Mouse (Mus musculus): ENCODE data around the gene Ifitm5. TPM values are rescaled to one million over a fixed set of nuclear protein-coding genes. Genes with fewer than 3 reads are reported as not detected.

Gene Ifitm5
- polyA plus RNA-seq, 1 experiment from 2014 or later: 110 TPM

DNA sequence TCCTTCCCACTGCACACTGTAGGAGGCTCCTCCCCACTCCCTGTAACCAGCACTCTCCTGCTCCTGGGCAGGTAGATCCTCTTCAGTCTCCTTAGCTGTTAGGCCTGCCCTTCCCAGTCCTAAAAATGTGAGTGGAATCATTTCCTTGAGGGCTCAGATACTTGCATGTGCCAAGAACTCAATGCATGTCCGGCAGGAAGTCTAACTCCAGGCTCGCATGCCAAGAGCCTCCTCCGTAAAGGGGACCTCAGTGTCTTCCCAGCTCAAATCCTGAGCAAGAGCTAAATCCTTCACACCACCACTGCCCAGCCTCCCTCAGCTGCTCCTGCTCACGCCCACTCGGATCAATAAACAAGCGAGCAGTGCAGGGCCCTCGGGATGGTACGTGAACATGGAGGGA is 960 bp upstream of the Ifitm5 start:
- ATAC-seq (ENCODE audit: insufficient number of reproducible peaks, low FRiP score, low TSS enrichment, low read depth): no peak
- Histone ChIP-seq H3K9me3 (replicated peaks) (no peaks in the 10 kb centered on the region), H3K4me2 (replicated peaks) (peak overlapping the region; percentile 27), H3K4me3 (replicated peaks) (no peak overlapping the region), H3K36me3 (peaks cover 47% of the 10 kb centered on the region), H3K9ac (no peak overlapping the region), H3K4me1 (peaks cover 52% of the 10 kb centered on the region), H3K27ac (replicated peaks) (peak overlapping the region; percentile 70), H3K27me3 (no peaks in the 10 kb centered on the region)
- WGBS: 34% methylated on average over 8 of the region's 8 CpGs

DNA sequence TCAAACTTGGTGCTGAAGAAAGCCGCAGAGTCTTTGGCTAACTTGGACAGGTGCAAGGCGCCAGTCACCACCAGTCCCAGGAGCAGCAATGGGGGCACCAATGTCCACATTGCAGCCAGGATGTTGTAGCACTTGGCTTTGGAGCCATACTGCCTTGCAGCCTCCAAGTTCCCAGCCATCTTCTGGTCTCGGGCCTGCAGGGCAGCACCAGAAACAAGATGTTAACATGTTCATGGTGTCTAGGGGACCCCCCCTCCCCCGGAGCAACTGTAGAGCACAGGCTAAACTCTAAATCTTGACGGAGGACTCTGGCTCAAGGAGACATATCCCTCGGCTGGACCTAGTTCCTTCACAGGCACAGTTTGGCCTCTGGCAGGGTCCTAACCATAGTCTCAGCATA is 836 bp downstream of the Ifitm5 start:
- H3K9ac ChIP-seq: no peak overlapping the region
- no peaks in the 10 kb centered on the region for H3K9me3 ChIP-seq (replicated peaks)
- H3K36me3 ChIP-seq: peaks cover 60% of the 10 kb centered on the region
- peaks cover 49% of the 10 kb centered on the region for H3K4me1 ChIP-seq
- WGBS: 82% methylated on average over 6 of the region's 6 CpGs
- ATAC-seq (ENCODE audit: insufficient number of reproducible peaks, low FRiP score, low TSS enrichment, low read depth): no peak
- no peak overlapping the region for H3K4me3 ChIP-seq (replicated peaks)
- no peaks in the 10 kb centered on the region for H3K27me3 ChIP-seq
- H3K4me2 ChIP-seq (replicated peaks): no peak overlapping the region
- peak overlapping the region; percentile 51; the same call in 1 of the 2 replicates for H3K27ac ChIP-seq (replicated peaks)

DNA sequence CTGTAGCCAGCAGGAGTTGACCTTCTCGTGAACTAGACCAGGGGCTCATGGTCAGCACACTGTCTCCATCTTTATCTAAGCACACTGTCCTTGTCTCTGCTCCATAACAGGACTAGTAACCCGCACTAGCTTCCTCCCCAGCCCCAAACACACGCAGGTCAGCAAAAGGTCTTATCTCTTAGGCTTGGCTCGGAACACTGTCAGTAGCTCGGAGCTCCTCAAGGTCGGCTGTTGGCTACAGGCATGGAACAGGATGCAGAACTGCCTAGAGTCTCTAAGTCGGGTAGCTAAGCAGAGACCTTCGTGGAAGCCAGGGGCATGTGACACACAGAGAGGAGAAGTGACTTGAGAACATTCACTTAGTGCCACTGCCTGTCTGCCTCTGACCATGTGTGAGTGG is 1.9 kb downstream of the Ifitm5 start:
- ATAC-seq (ENCODE audit: insufficient number of reproducible peaks, low FRiP score, low TSS enrichment, low read depth): no peak
- Histone ChIP-seq H3K9me3 (replicated peaks) (no peaks in the 10 kb centered on the region), H3K27me3 (no peaks in the 10 kb centered on the region), H3K4me2 (replicated peaks) (no peak overlapping the region), H3K27ac (replicated peaks) (0 out of 2 replicates have a peak overlapping the region, but pooled peaks have one; percentile 17), H3K36me3 (peaks cover 62% of the 10 kb centered on the region), H3K4me1 (peaks cover 42% of the 10 kb centered on the region), H3K9ac (no peak overlapping the region), H3K4me3 (replicated peaks) (no peak overlapping the region)
- 87% methylated on average over 8 of the region's 8 CpGs for WGBS

- H3K4me2 ChIP-seq (replicated peaks): no peak overlapping the region
- no peak overlapping the region for H3K9ac ChIP-seq
- peaks cover 42% of the 10 kb centered on the region for H3K4me1 ChIP-seq
- 0 out of 2 replicates have a peak overlapping the region, but pooled peaks have one; percentile 17 for H3K27ac ChIP-seq (replicated peaks)
- no peaks in the 10 kb centered on the region for H3K27me3 ChIP-seq
- ATAC-seq (ENCODE audit: insufficient number of reproducible peaks, low FRiP score, low TSS enrichment, low read depth): no peak
- H3K36me3 ChIP-seq: peaks cover 57% of the 10 kb centered on the region
- H3K9me3 ChIP-seq (replicated peaks): no peaks in the 10 kb centered on the region
- H3K4me3 ChIP-seq (replicated peaks): no peak overlapping the region
- WGBS: 70% methylated on average over 7 of the region's 7 CpGs
Observed at GRCm38 (mm10) chr7:140946980-140947379, 3.1 kb downstream of the Ifitm5 start.

- 88% methylated on average over 10 of the region's 10 CpGs for whole genome bisulfite sequencing
- Histone ChIP-seq H3K4me1 (peaks cover 35% of the 10 kb centered on the region), H3K27ac (replicated peaks) (no peak overlapping the region), H3K27me3 (no peaks in the 10 kb centered on the region), H3K4me3 (replicated peaks) (no peak overlapping the region), H3K4me2 (replicated peaks) (no peak overlapping the region), H3K9ac (no peak overlapping the region), H3K36me3 (peaks cover 57% of the 10 kb centered on the region), H3K9me3 (replicated peaks) (no peaks in the 10 kb centered on the region)
- ATAC-seq (ENCODE audit: insufficient number of reproducible peaks, low FRiP score, low TSS enrichment, low read depth): no peak
Observed at GRCm38 (mm10) chr7:140946311-140946710, 3.8 kb downstream of the Ifitm5 start.

- ATAC-seq (ENCODE audit: insufficient number of reproducible peaks, low FRiP score, low TSS enrichment, low read depth): no peak
- peaks cover 35% of the 10 kb centered on the region for H3K4me1 ChIP-seq
- H3K9ac ChIP-seq: no peak overlapping the region
- H3K27ac ChIP-seq (replicated peaks): no peak overlapping the region
- WGBS: 95% methylated on average over 5 of the region's 5 CpGs
- H3K4me3 ChIP-seq (replicated peaks): no peak overlapping the region
- H3K9me3 ChIP-seq (replicated peaks): no peaks in the 10 kb centered on the region
- H3K4me2 ChIP-seq (replicated peaks): no peak overlapping the region
- H3K27me3 ChIP-seq: no peaks in the 10 kb centered on the region
- peaks cover 57% of the 10 kb centered on the region for H3K36me3 ChIP-seq
Observed at GRCm38 (mm10) chr7:140945247-140945646, 4.8 kb downstream of the Ifitm5 start.

DNA sequence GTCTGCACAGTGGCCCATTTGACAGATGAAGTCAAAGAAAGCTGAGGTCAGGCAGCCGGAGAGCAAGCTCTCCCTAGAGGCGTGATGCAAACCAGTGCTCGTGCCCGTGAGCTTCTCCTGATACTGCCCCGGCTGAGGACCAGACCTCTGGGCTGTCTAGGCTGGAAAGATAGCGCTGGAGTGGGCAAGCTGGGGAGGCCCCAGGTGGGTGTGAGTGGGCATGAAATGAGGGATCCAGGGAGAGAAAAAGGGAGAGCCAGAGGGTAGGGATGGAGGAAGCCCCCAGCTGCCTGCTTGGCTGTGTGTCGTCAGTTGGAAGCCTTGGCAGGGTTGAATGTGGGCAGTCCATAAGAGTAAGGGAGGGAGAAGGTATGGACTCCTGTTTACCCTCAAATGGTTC is 5.9 kb downstream of the Ifitm5 start:
- ATAC-seq (ENCODE audit: insufficient number of reproducible peaks, low FRiP score, low TSS enrichment, low read depth): no peak
- H3K36me3 ChIP-seq: peaks cover 49% of the 10 kb centered on the region
- no peak overlapping the region for H3K9ac ChIP-seq
- WGBS: 83% methylated on average over 7 of the region's 7 CpGs
- H3K27me3 ChIP-seq: no peaks in the 10 kb centered on the region
- peaks cover 37% of the 10 kb centered on the region for H3K4me1 ChIP-seq
- H3K9me3 ChIP-seq (replicated peaks): no peaks in the 10 kb centered on the region
- H3K4me2 ChIP-seq (replicated peaks): no peak overlapping the region
- no peak overlapping the region for H3K4me3 ChIP-seq (replicated peaks)
- no peak overlapping the region; the same call in 1 of the 2 replicates for H3K27ac ChIP-seq (replicated peaks)

GRCm38 (mm10) chr7:140943356-140943755 is 6.7 kb downstream of the Ifitm5 start:
- no peaks in the 10 kb centered on the region for H3K27me3 ChIP-seq
- H3K27ac ChIP-seq (replicated peaks): peak overlapping the region; percentile 99
- H3K4me3 ChIP-seq (replicated peaks): no peak overlapping the region
- H3K9me3 ChIP-seq (replicated peaks): no peaks in the 10 kb centered on the region
- H3K36me3 ChIP-seq: peaks cover 40% of the 10 kb centered on the region
- no peak for ATAC-seq (ENCODE audit: insufficient number of reproducible peaks, low FRiP score, low TSS enrichment, low read depth)
- H3K4me1 ChIP-seq: peaks cover 41% of the 10 kb centered on the region
- no peak overlapping the region for H3K4me2 ChIP-seq (replicated peaks)
- H3K9ac ChIP-seq: no peak overlapping the region
- WGBS: 75% methylated on average over 4 of the region's 4 CpGs

GRCm38 (mm10) chr7:140942811-140943210 is 7.3 kb downstream of the Ifitm5 start:
- no peak for ATAC-seq (ENCODE audit: insufficient number of reproducible peaks, low FRiP score, low TSS enrichment, low read depth)
- Histone ChIP-seq H3K36me3 (peaks cover 35% of the 10 kb centered on the region), H3K27me3 (no peaks in the 10 kb centered on the region), H3K4me1 (peaks cover 41% of the 10 kb centered on the region), H3K9me3 (replicated peaks) (no peaks in the 10 kb centered on the region), H3K4me2 (replicated peaks) (peak overlapping the region; percentile 64), H3K27ac (replicated peaks) (peak overlapping the region; percentile 99), H3K4me3 (replicated peaks) (no peak overlapping the region), H3K9ac (no peak overlapping the region)
- 85% methylated on average over 10 of the region's 10 CpGs for WGBS

- WGBS: 45% methylated on average over 9 of the region's 9 CpGs
- Histone ChIP-seq H3K4me2 (replicated peaks) (peak overlapping the region; percentile 64), H3K9ac (peak overlapping the region; percentile 51), H3K4me3 (replicated peaks) (peak overlapping the region; percentile 59), H3K4me1 (peaks cover 41% of the 10 kb centered on the region), H3K27me3 (no peaks in the 10 kb centered on the region), H3K36me3 (peaks cover 30% of the 10 kb centered on the region), H3K27ac (replicated peaks) (peak overlapping the region; percentile 99), H3K9me3 (replicated peaks) (no peaks in the 10 kb centered on the region)
- ATAC-seq (ENCODE audit: insufficient number of reproducible peaks, low FRiP score, low TSS enrichment, low read depth): no peak
Observed at GRCm38 (mm10) chr7:140942341-140942740, 7.8 kb downstream of the Ifitm5 start.

- Histone ChIP-seq H3K4me3 (replicated peaks) (peak within 1 kb of the TSS; percentile 59), H3K36me3 (peaks cover 21% of the 10 kb centered on the region), H3K4me1 (peaks cover 41% of the 10 kb centered on the region), H3K9me3 (replicated peaks) (no peaks in the 10 kb centered on the region), H3K9ac (peak within 1 kb of the TSS; percentile 51), H3K27ac (replicated peaks) (peak within 1 kb of the TSS; percentile 99), H3K4me2 (replicated peaks) (peak within 1 kb of the TSS; percentile 64), H3K27me3 (0 out of 2 replicates have a peak, but pooled peaks cover 4% of the 10 kb centered on the region)
- 2% methylated on average over 33 of the region's 33 CpGs for WGBS
- peak; percentile 89 for ATAC-seq (ENCODE audit: insufficient number of reproducible peaks, low FRiP score, low TSS enrichment, low read depth)
Observed at GRCm38 (mm10) chr7:140941222-140942051, 8.7 kb downstream of the Ifitm5 start, which contains the start of gene Pgghg. TSS of gene Pgghg (plus strand) at chr7:140941391.

Measured in embryonic facial prominence, embryonic 15.5 days (tissue).